Mouse (Mus musculus) ES-Bruce4 (cell line): ENCODE measurements around the gene Cntn4. TPM values are rescaled to one million over a fixed set of nuclear protein-coding genes. Genes with fewer than 3 reads are reported as not detected.

Experiments
- H3K27ac ChIP-seq: 2 replicates; pipeline ENCODE4 v1.5.1; 2012; ENCODE audit warnings: low read length, inconsistent platforms; ENCODE audit not compliant: insufficient read depth
- H3K27me3 ChIP-seq: 2 replicates; pipeline ENCODE4 v1.6.1; 2012; ENCODE audit warnings: mild to moderate bottlenecking, low read length, inconsistent platforms; ENCODE audit not compliant: control insufficient read depth, poor library complexity, insufficient read depth, severe bottlenecking
- H3K36me3 ChIP-seq: 2 replicates; pipeline ENCODE4 v1.6.1; 2012; ENCODE audit warnings: inconsistent platforms, mild to moderate bottlenecking, low read length, moderate library complexity; ENCODE audit not compliant: control insufficient read depth, poor library complexity, insufficient read depth, severe bottlenecking
- H3K4me1 ChIP-seq: one replicate; pipeline ENCODE4 v1.8.1; 2011; ENCODE audit warnings: low read length; ENCODE audit not compliant: control insufficient read depth, insufficient read depth
- H3K4me3 ChIP-seq: 2 replicates; pipeline ENCODE4 v1.5.1; 2011; ENCODE audit warnings: low read depth, mild to moderate bottlenecking, low read length
- H3K9ac ChIP-seq: 2 replicates; pipeline ENCODE4 v1.6.1; 2012; ENCODE audit warnings: low read depth, mild to moderate bottlenecking, inconsistent platforms; ENCODE audit not compliant: poor library complexity, severe bottlenecking
- H3K9me3 ChIP-seq: replicated peaks from 2 replicates; pipeline ENCODE4 v1.6.1; 2012; ENCODE audit warnings: mild to moderate bottlenecking, low read length, inconsistent platforms; ENCODE audit not compliant: control insufficient read depth, poor library complexity, insufficient read depth, severe bottlenecking
- CTCF ChIP-seq: IDR thresholded peaks from one replicate; pipeline ENCODE4 v1.8.1; 2011; ENCODE audit warnings: low read depth, low read length
- EP300 ChIP-seq: IDR thresholded peaks from 2 replicates; pipeline ENCODE4 v1.6.1; 2011; ENCODE audit warnings: low read depth, low read length; ENCODE audit not compliant: insufficient read depth
- POLR2A ChIP-seq: IDR thresholded peaks from one replicate; pipeline ENCODE4 v1.8.1; 2011; ENCODE audit warnings: low read length; ENCODE audit not compliant: insufficient read depth
- polyA plus RNA-seq: library from polyadenylated mRNA; stranded (reverse); fragments of >200 nt; gene quantifications from 2 replicates; pipeline ENCODE4 v1.2.4, GENCODE M21; 2011; ENCODE audit warnings: low read depth; ENCODE audit not compliant: missing spikeins, insufficient read depth, insufficient read length

Cntn4 gene
- polyA plus RNA-seq, 1 experiment, result not detected

- Histone ChIP-seq H3K9me3 (no peaks in the 10 kb centered on the region), H3K27ac (no peak overlapping the region), H3K36me3 (no peaks in the 10 kb centered on the region), H3K9ac (no peak overlapping the region), H3K4me3 (no peak overlapping the region), H3K4me1 (no peaks in the 10 kb centered on the region), H3K27me3 (no peaks in the 10 kb centered on the region)
- TF ChIP-seq POLR2A (no peak), EP300 (0 out of 2 replicates have a peak, but pooled peaks have one; percentile 25), CTCF (no peak)
These were observed 969.5 kb downstream of the Cntn4 start for GRCm38 (mm10) chr6:106646945-106647344.

DNA sequence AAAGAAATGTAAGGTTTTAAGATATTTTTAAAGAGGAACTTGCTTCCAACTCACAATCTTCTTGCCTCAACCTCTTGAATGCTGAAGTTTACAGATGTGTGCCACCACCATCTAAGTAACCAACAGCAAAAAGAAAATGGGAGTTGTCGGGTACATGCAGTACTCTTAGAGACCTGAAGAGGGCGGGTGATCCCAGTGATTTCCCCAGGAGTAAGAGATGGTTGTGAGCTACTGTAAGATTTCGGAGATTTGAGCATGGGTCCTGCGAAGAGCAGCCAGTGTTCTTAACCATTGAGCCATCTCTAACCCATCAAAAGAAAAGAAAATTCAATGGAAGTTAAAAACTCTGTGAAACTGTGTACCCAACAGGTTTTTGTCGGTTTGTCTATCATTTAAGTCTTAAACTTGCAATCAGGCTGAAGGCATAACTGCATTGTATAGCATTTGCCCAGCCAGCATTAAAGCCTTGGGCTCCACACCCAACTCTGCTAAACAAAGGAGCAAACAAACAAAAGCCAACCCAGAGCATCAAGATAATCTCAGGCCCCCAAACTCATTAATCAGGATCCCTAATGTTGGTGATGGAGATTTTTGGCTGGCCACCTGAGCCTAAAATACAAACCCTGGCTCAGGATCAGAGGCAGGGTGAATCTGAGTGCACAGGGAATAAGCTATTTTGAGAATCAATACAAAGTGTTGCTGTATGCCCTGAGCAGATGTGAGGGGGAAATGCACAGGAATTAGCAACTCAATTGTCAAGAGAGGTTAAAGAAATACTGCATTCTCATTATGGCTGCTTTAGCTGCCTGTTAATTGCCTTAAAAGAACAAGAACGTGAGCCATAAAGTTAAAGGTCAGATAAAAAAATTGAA, 986.6 kb downstream of the Cntn4 start:
- Histone ChIP-seq H3K4me3 (no peak overlapping the region), H3K9ac (no peak overlapping the region), H3K27me3 (no peaks in the 10 kb centered on the region), H3K36me3 (no peaks in the 10 kb centered on the region), H3K9me3 (no peaks in the 10 kb centered on the region), H3K27ac (no peak overlapping the region), H3K4me1 (no peaks in the 10 kb centered on the region)
- no peak for TF ChIP-seq CTCF
- TF ChIP-seq EP300, result no peak
- no peak for TF ChIP-seq POLR2A

GRCm38 (mm10) chr6:106675581-106675980, 998.1 kb downstream of the Cntn4 start:
- Histone ChIP-seq H3K36me3 (no peaks in the 10 kb centered on the region), H3K9ac (no peak overlapping the region), H3K4me1 (no peaks in the 10 kb centered on the region), H3K27me3 (no peaks in the 10 kb centered on the region; the same call in 1 of the 2 replicates), H3K9me3 (no peaks in the 10 kb centered on the region), H3K4me3 (no peak overlapping the region), H3K27ac (no peak overlapping the region)
- no peak for TF ChIP-seq EP300
- TF ChIP-seq CTCF, result no peak
- no peak for TF ChIP-seq POLR2A

- Histone ChIP-seq H3K4me3 (no peak overlapping the region), H3K27me3 (no peaks in the 10 kb centered on the region), H3K27ac (no peak overlapping the region), H3K9me3 (no peaks in the 10 kb centered on the region), H3K9ac (no peak overlapping the region), H3K4me1 (no peaks in the 10 kb centered on the region), H3K36me3 (no peaks in the 10 kb centered on the region)
- TF ChIP-seq CTCF (no peak), EP300 (no peak), POLR2A (no peak)
These were observed 1024.5 kb downstream of the Cntn4 start for GRCm38 (mm10) chr6:106701931-106702330.

- H3K4me1 ChIP-seq, result no peaks in the 10 kb centered on the region
- TF ChIP-seq EP300, result no peak
- no peaks in the 10 kb centered on the region for H3K36me3 ChIP-seq
- H3K27me3 ChIP-seq, result no peaks in the 10 kb centered on the region
- no peak overlapping the region for H3K27ac ChIP-seq
- no peaks in the 10 kb centered on the region for H3K9me3 ChIP-seq
- H3K4me3 ChIP-seq, result no peak overlapping the region
- no peak overlapping the region for H3K9ac ChIP-seq
These were observed 1028.1 kb downstream of the Cntn4 start for GRCm38 (mm10) chr6:106705506-106706035.

DNA sequence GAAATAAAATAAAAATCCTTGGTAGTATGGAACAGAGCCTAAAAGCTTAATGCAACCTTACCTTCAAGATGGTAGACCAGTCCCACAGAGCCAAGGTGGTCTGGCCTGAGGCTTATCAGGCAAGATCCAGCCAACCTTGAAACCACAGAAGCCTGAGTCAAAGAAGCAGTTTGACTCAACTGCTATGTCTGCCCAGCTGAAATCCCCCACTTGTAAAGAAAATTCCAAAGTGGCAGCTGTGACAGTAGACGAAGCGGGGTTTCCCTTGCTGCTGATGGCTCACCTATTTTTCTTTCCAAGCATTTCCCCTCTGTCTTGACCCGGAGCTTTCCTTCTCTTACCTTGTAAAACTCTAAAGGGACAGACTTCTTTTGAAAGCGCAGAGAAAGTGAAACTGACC, 1048.2 kb downstream of the Cntn4 start:
- H3K9me3 ChIP-seq, result no peaks in the 10 kb centered on the region
- H3K36me3 ChIP-seq, result no peaks in the 10 kb centered on the region
- no peaks in the 10 kb centered on the region for H3K27me3 ChIP-seq
- no peak overlapping the region for H3K4me3 ChIP-seq
- no peak overlapping the region for H3K9ac ChIP-seq
- no peaks in the 10 kb centered on the region for H3K4me1 ChIP-seq
- no peak overlapping the region for H3K27ac ChIP-seq
- no peak for TF ChIP-seq EP300
- no peak for TF ChIP-seq POLR2A
- no peak for TF ChIP-seq CTCF
